Mouse (Mus musculus): ENCODE results near the gene Prkag2.

Prkag2 gene

DNA sequence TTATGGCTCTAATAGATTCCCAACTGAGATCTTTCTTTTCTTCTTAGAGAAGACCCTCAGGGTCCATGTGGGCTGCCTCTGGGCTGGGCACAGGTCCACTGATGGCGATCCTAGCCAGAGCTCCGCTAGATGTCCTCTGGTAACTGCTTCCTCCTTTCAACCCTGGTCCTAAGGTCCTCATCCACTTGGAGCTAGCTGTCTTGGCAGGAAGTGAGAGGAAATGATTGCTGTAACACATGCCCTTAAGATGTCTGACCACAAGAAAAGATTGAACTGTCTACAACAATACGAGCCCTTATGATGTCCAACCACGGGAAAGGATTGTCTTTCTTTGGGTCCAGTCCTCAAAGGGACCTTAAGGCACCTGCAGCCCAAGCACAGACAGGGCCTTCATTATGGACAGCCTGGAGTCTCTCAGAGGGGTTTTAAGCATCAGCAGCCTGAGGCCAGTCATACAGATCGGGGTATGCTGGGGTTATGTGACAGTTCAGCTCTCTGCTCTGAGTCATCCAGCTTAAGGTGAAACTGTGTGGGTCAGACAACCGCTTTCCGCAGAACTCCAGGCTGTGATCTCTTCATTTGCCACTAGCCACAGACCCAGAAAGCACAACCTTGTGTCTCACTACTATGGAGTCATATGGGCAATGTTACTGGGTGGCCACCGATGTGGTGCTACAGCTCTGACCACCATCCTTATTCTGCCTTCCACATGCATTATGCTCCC, 129.7 kb downstream of the Prkag2 start:
- CTCF ChIA-PET = no interaction called here

DNA sequence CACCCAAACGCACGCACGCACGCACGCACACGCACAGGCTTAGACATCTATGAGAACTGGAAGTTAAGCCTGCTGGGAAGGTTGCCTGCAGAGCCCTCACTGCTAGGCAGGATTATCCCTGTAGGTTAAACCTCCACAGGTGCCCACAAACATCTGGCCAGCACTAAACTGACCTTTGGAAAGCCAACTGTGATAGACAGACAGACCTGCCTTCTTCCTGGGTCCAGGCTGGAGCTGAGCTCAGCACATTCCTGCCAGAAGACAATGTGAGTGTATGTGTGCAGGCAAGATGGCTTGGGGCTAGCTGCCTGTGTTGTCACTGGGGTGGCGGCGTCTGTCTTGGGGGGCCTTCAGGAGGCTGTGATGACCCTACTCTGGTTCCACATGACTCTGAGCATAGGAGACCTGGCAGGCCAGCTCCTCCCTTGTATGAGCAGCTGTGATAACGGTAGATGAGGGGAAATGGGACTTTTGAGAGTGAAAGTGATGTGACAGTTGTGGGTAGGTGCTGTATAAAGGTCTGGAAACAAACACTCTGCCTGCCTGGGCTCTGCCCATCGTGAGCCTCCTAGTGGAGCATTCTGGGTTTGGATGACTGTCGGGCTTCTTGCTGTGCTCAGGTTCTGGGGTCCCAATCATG, 131.1 kb downstream of the Prkag2 start:
- CTCF ChIA-PET = interaction anchor here (0.6 kb wide), 1 partner anchor 45 kb away, joined by 5 read pairs; no protein-coding TSS in a partner anchor

- CTCF ChIA-PET = interaction anchor here (0.6 kb wide), 1 partner anchor 44 kb away, joined by 5 read pairs; no protein-coding TSS in a partner anchor
Observed at GRCm38 (mm10) chr5:24968792-24969191, 131.7 kb downstream of the Prkag2 start.

DNA sequence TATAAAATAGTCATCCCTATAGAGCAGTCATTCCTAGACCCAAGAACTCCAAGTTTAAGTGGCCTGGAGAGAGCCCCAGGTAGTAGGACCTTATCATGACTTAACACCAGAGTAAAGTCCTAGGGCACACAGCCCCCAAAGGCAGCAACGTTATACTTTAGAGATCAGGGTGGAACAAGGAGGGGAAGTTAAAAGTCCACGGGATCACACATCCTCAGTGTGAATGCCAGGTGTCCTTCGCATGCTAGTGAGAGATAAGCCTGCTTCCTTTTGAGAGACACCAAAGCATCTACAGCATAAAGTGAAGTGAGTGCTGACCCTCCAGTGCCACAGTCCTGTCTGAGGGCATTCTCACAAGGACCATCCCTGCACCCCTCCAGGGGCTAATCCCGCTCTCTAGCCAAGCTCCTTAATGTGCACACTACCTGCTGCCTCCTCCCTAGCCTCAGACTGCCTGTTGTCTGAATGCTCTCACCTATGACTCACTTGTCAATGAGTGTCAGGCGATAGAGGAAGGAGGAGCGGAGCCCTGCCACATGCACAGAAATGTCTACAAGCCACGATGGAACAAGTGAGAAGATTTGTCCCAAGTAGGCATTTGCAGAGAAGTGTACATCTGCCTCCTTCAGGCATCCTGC, 132.4 kb downstream of the Prkag2 start:
- CTCF ChIA-PET = no interaction called here

DNA sequence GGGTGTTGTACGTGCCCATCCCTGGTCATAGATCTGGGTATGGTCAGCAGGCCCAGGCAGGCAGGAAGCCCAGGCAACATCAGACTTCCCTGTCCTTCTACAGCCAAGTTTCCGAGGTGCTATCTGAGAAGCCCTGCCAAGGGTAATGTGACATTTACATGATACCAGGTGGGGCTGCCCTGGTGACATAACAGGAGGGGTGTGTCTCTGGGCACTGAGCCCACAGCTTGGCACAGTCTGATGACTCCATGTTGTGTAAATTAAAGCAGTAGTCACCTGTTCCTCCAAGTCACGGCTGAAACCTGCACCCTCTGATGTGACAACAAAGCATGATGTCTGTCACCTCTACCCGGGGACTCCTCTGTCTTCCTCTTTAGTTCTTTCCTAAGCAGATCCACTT, 136.7 kb downstream of the Prkag2 start:
- CTCF ChIA-PET = no interaction called here

GRCm38 (mm10) chr5:24960791-24961190, 139.7 kb downstream of the Prkag2 start:
- CTCF ChIA-PET = no interaction called here

- CTCF ChIA-PET = interaction anchor here (0.7 kb wide), 1 partner anchor 377 kb away, joined by 3 read pairs; no protein-coding TSS in a partner anchor
Observed at GRCm38 (mm10) chr5:24959758-24960157, 140.7 kb downstream of the Prkag2 start.

DNA sequence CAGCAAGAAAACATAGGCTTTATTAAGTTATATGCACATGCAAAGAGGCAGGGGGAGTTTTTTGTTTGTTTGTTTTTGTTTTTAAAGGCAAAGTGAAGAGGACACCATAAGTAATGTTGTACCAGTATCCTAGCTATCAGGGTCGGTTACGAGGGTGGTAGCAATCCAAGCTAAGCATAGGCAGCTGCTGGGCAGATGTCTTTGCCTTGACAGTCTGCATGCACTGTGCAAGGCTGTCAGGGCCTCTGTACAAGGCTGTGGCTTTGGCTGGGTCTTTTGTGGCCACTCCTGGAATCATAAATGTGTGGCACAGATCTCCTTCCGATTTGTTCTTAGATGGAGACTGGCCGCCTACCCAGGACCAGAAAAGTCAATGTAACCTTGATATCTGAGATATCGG, 141.8 kb downstream of the Prkag2 start:
- CTCF ChIA-PET = no interaction called here

DNA sequence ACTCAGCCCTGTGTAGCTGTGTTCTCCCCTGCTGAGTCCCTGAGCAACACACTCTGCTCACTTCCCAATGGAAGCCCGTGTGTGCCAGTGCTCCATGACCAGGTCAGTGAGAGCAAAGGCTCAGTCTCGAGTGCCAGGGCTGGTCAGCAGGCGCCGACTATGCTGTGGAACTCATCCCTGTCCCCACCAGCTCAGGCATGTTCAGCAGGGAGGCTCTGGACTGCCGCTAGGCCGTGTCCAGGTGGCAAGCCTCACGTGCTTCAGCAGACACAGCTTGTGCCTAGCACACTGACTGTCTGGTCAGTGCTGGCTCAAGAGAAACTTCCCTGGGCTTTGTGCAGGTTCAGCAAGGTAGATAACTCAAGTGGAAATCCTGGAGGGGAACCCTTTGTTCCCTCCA, 143.6 kb downstream of the Prkag2 start:
- CTCF ChIA-PET = no interaction called here

DNA sequence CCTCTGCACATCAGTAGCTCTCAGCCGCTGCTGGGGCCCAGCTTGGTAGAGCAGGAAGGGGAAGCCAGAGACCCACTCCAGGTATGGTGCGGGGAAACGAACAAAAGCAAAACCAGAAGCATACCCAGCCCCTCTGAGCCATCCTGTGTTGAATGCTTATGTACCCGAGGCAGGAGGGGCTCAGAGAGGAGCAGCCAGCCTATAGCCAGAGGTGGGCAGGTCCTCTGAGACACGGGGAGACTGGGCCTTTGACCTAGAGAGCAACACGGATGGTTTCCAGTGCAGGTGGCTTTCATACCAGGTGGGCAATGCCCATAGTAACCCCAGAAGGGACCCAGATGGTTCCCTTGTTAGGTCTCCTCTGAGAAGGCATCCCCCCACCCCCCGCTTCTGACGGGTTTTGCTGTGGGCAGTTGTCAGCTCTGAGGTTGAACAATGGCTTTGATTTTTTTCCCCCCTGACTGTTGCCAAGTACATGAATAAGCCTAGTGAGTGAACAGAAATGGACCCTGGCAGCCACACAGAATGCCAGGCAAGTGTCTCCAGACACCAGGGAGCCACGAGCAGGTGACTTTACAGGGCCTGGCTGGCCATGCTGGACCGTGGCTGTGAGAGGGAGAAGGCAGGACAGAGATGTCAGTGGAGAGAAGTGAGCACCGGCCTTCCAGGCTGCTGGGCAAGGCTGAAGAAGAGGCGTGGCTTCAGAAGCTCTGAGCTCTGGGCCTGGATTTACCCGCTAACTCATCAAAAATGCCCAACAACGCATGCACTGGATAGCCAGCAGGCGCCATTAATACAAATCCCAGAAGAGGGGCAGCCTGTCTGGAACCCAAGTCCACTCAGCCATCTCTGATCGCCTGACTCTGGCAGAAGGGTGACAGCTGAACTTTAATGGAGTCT, 147.3 kb downstream of the Prkag2 start:
- CTCF ChIA-PET = no interaction called here

- CTCF ChIA-PET = no interaction called here
Observed at GRCm38 (mm10) chr5:24952212-24952611, 148.2 kb downstream of the Prkag2 start.

GRCm38 (mm10) chr5:24950891-24951574, 149.4 kb downstream of the Prkag2 start:
- CTCF ChIA-PET = interaction anchor here (0.9 kb wide), 1 partner anchor 59 kb away, joined by 4 read pairs; no protein-coding TSS in a partner anchor

DNA sequence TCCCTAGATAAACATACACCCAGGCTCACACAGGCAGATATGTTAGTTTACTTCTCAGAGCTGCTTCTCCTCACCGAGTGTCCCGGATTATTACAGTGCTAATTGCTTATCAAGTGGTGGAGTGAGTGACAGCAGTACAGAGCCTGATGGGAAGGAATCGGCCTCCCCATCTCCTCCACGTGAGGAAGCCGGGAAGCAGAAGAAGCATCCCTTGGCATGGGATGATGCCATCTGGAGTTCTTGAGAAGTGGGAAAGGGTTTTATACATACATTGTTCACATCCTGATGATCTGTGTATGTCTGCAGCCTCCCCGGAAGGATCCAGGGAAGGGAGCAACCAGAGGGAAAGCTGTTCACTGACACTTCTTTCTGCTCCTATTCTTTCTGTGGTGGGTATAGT, 150.4 kb downstream of the Prkag2 start:
- CTCF ChIA-PET = no interaction called here

- CTCF ChIA-PET = no interaction called here
Observed at GRCm38 (mm10) chr5:24938046-24938822, 162.2 kb downstream of the Prkag2 start.

GRCm38 (mm10) chr5:24936451-24936850, 164.0 kb downstream of the Prkag2 start:
- CTCF ChIA-PET = no interaction called here

DNA sequence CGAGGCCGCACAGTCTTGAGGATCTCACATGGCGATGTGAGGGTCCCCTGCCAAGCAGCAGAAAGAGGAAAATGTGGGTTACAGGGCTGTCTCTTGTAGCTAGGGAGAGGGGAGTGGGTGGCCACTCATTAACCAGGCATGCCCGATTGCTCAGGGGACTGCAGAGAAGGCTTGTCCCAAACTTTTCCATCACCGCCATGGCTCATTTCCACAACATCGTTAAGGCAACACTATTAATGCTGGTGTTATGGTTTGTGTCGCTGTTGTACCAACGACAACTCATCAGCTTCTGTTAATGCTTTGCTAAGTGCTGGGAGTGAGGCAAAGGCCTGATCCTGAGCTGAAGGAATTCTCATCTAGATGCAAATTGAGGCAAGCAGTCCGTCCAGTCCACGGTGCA, 165.0 kb downstream of the Prkag2 start:
- CTCF ChIA-PET = no interaction called here

- CTCF ChIA-PET = no interaction called here
Observed at GRCm38 (mm10) chr5:24933760-24934159, 166.7 kb downstream of the Prkag2 start.

- CTCF ChIA-PET = no interaction called here
Observed at GRCm38 (mm10) chr5:24931578-24932185, 168.8 kb downstream of the Prkag2 start.

DNA sequence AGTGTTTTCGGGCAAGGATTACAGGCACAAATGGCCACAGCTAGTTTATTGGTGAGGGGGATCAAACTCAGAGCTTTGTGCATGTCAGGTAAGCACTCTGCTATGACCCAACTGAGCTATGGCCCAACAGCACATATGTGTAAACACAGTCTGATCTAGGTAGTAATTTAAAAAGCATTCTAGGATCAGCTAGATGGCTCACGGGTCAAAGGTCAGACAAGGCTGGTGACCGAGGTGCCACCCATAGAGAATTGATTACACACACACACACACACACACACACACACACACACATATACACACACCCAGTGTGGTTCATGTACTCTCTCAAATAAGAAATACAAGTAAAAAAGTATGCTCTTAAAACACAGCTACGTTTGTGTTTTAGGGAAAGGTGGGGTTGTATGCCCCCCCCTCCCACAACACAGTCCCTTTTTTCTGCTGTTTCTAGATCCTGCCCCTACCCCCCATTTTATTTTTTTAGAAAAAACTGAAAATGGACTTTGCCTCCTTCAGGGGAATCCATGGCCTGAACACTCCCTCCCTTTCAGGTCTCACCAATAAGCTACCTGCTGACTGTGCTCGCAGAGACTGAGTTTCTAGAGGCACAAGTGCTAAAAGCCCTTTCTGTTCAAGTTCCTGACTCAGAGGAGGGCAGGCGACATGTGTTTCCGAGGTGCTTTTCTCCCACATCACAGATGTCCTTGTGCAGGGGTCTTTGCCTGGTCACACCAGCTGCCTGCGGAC, 169.4 kb downstream of the Prkag2 start:
- CTCF ChIA-PET = no interaction called here
